Mouse (Mus musculus) hindbrain, embryonic 13.5 days (tissue): Measurements from ENCODE around the gene Ncoa7. TPM values are rescaled to one million over a fixed set of nuclear protein-coding genes. Genes with fewer than 3 reads are reported as not detected.

Experiments
- polyA plus RNA-seq: library from polyadenylated mRNA; unstranded; fragments of >200 nt; fragmentation: Nextera tagmentation; extraction: Ambion mirVana; gene quantifications from 2 replicates; pipeline ENCODE4 v1.2.1, GENCODE M21; 2015

The Ncoa7 gene
- polyA plus RNA-seq, 1 experiment from 2014 or later, result 12.6 TPM

Other genes starting within 250 kb of the Ncoa7 start
- 23.9 and 26.6 TPM in 2 replicates for gene Trmt11, start 202.6 kb downstream of the Ncoa7 start, polyA plus RNA-seq
- gene Hint3, start 173.7 kb downstream of the Ncoa7 start, polyA plus RNA-seq, result 19.1 and 21.5 TPM in 2 replicates
- 7.3 and 7.7 TPM in 2 replicates for gene Hey2, start 39.5 kb upstream of the Ncoa7 start, polyA plus RNA-seq